Mouse (Mus musculus): Measurements from ENCODE around the gene Lypd3. TPM values are rescaled to one million over a fixed set of nuclear protein-coding genes. Genes with fewer than 3 reads are reported as not detected.

The Lypd3 gene
- total and polyA plus RNA-seq, 3 experiments: not detected

GRCm38 (mm10) chr7:24628685-24629610 is 7.4 kb upstream of the Lypd3 start:
- no peak overlapping the region for H3K27ac ChIP-seq

DNA sequence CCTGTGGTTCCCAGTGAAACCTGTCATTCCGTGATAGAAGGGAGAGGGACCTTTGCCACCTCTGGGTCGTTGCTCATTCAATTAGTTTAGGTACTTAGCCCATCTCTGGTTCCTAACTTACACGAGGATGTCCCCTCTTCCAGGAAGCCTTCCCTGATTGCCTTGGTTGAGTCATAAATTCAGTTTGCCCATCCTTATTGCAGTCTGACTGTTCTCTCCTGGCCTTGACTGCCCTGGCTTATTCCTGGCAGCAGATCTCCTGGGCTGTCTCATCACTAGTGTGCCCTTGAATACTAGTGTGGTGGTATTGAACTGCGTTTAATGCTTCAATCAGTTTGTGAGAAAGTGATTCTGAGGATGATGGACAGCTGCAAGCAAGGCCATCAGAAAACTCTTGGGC is 6.7 kb upstream of the Lypd3 start:
- no peak overlapping the region for H3K4me3 ChIP-seq
- 83% methylated on average over 4 of the region's 4 CpGs for WGBS
- H3K79me2 ChIP-seq (replicated peaks; ENCODE audit: control insufficient read depth, insufficient read depth, low read length): no peaks in the 10 kb centered on the region
- H3K9ac ChIP-seq (ENCODE audit: low read depth, low read length): no peak overlapping the region
- TF ChIP-seq CTCF (IDR thresholded peaks at IDR 0.05): no peak
- TF ChIP-seq EP300 (IDR thresholded peaks at IDR 0.05; ENCODE audit: insufficient read depth, low read depth, low read length): no peak
- no peak for TF ChIP-seq POLR2A (IDR thresholded peaks at IDR 0.05; ENCODE audit: insufficient read depth, low read depth, low read length)
- peaks cover 2% of the 10 kb centered on the region for H3K4me1 ChIP-seq (ENCODE audit: control insufficient read depth, insufficient read depth, low read length)
- no peak for DNase-seq
- no peaks in the 10 kb centered on the region for H3K36me3 ChIP-seq (ENCODE audit: control insufficient read depth, insufficient read depth, low read length)
- intact Hi-C loops (cut with DNase I): loop anchor here (2.0 kb wide), 1 partner anchor 19 kb away; the partner anchor contains the start of gene Phldb3
- no peak overlapping the region for H3K27ac ChIP-seq
- H3K27me3 ChIP-seq (ENCODE audit: control insufficient read depth, insufficient read depth, low read length): no peaks in the 10 kb centered on the region

More at GRCm38 (mm10) chr7:24628685-24629610, 7.4 kb upstream of the Lypd3 start:
- DNase-seq: peak; percentile 83 to 88
- intact Hi-C loops (cut with DNase I): no loop called here
- H3K79me2 ChIP-seq (replicated peaks; ENCODE audit: control insufficient read depth, insufficient read depth, low read length): no peaks in the 10 kb centered on the region
- no peaks in the 10 kb centered on the region for H3K36me3 ChIP-seq (ENCODE audit: control insufficient read depth, insufficient read depth, low read length)
- TF ChIP-seq EP300 (IDR thresholded peaks at IDR 0.05; ENCODE audit: insufficient read depth, low read depth, low read length) (no peak), POLR2A (IDR thresholded peaks at IDR 0.05; ENCODE audit: insufficient read depth, low read depth, low read length) (no peak), CTCF (IDR thresholded peaks at IDR 0.05) (no peak; the same call in 1 of the 2 replicates)
- WGBS: 9% methylated on average over 33 of the region's 33 CpGs
- peaks cover 2% of the 10 kb centered on the region for H3K4me1 ChIP-seq (ENCODE audit: control insufficient read depth, insufficient read depth, low read length)
- peak overlapping the region; percentile 20 for H3K9ac ChIP-seq (ENCODE audit: low read depth, low read length)
- peak overlapping the region; percentile 31; the same call in 1 of the 2 replicates for H3K4me3 ChIP-seq
- no peaks in the 10 kb centered on the region for H3K27me3 ChIP-seq (ENCODE audit: control insufficient read depth, insufficient read depth, low read length)

GRCm38 (mm10) chr7:24630116-24630880 is 6.1 kb upstream of the Lypd3 start:
- no peaks in the 10 kb centered on the region for H3K36me3 ChIP-seq (ENCODE audit: control insufficient read depth, insufficient read depth, low read length)
- H3K4me1 ChIP-seq (ENCODE audit: control insufficient read depth, insufficient read depth, low read length): peaks cover 2% of the 10 kb centered on the region
- no peak for DNase-seq
- no peak overlapping the region for H3K4me3 ChIP-seq
- WGBS: 88% methylated on average over 10 of the region's 10 CpGs
- H3K79me2 ChIP-seq (replicated peaks; ENCODE audit: control insufficient read depth, insufficient read depth, low read length): no peaks in the 10 kb centered on the region
- H3K27me3 ChIP-seq (ENCODE audit: control insufficient read depth, insufficient read depth, low read length): no peaks in the 10 kb centered on the region
- TF ChIP-seq CTCF (IDR thresholded peaks at IDR 0.05): no peak
- TF ChIP-seq EP300 (IDR thresholded peaks at IDR 0.05; ENCODE audit: insufficient read depth, low read depth, low read length): no peak
- TF ChIP-seq POLR2A (IDR thresholded peaks at IDR 0.05; ENCODE audit: insufficient read depth, low read depth, low read length): no peak
- H3K9ac ChIP-seq (ENCODE audit: low read depth, low read length): no peak overlapping the region
- intact Hi-C loops (cut with DNase I): loop anchor here (2.0 kb wide), 1 partner anchor 19 kb away; the partner anchor contains the start of gene Phldb3
- H3K27ac ChIP-seq: no peak overlapping the region

DNA sequence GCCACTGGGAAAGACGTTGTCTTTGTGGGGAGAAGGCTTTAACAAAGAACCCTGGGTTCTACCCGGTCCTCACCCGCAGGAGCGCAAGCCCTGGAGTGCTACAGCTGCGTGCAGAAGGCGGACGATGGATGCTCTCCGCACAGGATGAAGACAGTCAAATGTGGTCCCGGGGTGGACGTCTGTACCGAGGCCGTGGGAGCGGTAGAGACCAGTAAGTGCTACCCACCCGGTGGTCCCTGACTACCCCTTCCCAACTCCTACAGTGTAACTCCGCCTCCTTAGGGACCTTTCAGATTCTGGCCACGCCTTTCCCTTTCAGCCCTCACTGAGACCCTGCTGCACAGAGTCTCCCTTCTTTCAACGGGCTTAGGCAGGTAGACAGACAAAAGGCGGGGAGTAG is 696 bp downstream of the Lypd3 start:
- 6% methylated on average over 18 of the region's 18 CpGs for WGBS
- TF ChIP-seq EP300 (IDR thresholded peaks at IDR 0.05; ENCODE audit: insufficient read depth, low read depth, low read length): no peak
- no peak for TF ChIP-seq CTCF (IDR thresholded peaks at IDR 0.05)
- no peak for TF ChIP-seq POLR2A (IDR thresholded peaks at IDR 0.05; ENCODE audit: insufficient read depth, low read depth, low read length)

DNA sequence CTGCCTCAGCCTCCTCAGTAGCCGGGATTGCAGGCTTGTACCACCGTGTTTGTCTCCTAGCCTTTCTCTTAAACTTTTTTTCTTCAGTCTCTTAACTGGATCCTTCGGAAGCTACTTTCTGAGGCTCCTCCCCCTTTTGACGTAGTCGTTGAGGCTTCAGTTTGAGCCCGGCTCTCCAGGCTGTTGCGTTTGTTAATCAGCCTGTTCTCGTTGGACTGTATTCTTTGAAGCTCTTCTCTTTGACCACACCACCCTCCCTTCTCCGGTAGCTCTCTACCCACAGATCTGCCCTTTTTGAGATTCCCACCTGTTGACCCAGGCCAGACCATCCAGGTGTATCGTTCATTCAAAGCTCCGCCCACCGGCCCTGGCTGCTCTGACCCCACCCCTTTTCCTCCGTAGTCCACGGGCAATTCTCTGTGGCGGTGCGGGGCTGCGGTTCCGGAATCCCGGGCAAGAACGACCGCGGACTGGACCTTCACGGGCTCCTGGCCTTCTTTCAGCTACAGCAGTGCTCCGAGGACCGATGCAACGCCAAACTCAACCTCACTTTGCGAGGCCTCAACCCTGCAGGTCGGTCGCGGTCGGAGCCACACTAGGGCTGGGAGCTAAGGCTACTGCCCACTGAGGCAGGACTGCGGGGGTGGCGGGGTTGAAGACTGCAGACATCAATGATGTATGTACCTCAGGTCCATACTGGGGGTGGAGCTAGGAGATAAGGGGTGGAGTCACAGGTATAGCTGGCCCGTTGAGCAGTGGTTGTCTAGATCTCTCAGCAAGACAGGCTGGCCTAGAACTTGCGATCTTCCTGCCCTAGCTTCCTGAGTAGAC is 1.9 kb downstream of the Lypd3 start:
- 3% methylated on average over 35 of the region's 35 CpGs for WGBS
- peaks cover 17% of the 10 kb centered on the region for H3K27me3 ChIP-seq (ENCODE audit: control insufficient read depth, insufficient read depth, low read length)
- no peaks in the 10 kb centered on the region; the same call in 1 of the 2 replicates for H3K4me1 ChIP-seq (ENCODE audit: control insufficient read depth, insufficient read depth, low read length)

More for the DNA sequence above, 696 bp downstream of the Lypd3 start:
- no peak for DNase-seq
- peaks cover 17% of the 10 kb centered on the region for H3K27me3 ChIP-seq (ENCODE audit: control insufficient read depth, insufficient read depth, low read length)
- no peaks in the 10 kb centered on the region for H3K36me3 ChIP-seq (ENCODE audit: control insufficient read depth, insufficient read depth, low read length)
- H3K4me3 ChIP-seq: no peak overlapping the region
- no peak overlapping the region for H3K27ac ChIP-seq
- intact Hi-C loops (cut with DNase I): no loop called here
- no peaks in the 10 kb centered on the region; the same call in 1 of the 2 replicates for H3K4me1 ChIP-seq (ENCODE audit: control insufficient read depth, insufficient read depth, low read length)
- H3K79me2 ChIP-seq (replicated peaks; ENCODE audit: control insufficient read depth, insufficient read depth, low read length): no peaks in the 10 kb centered on the region
- no peak overlapping the region for H3K9ac ChIP-seq (ENCODE audit: low read depth, low read length)

More for the DNA sequence above, 1.9 kb downstream of the Lypd3 start:
- 0 out of 2 replicates have a peak overlapping the region, but pooled peaks have one; percentile 22 for H3K4me3 ChIP-seq
- H3K9ac ChIP-seq (ENCODE audit: low read depth, low read length): no peak overlapping the region
- H3K27ac ChIP-seq: no peak overlapping the region
- TF ChIP-seq CTCF (IDR thresholded peaks at IDR 0.05) (no peak), POLR2A (IDR thresholded peaks at IDR 0.05; ENCODE audit: insufficient read depth, low read depth, low read length) (no peak)
- no peaks in the 10 kb centered on the region for H3K36me3 ChIP-seq (ENCODE audit: control insufficient read depth, insufficient read depth, low read length)
- peak in 1 of 2 experiments; percentile 31 for DNase-seq
- H3K79me2 ChIP-seq (replicated peaks; ENCODE audit: control insufficient read depth, insufficient read depth, low read length): no peaks in the 10 kb centered on the region
- intact Hi-C loops (cut with DNase I): no loop called here

Measured in heart, adult 2 months (tissue).